Mouse (Mus musculus): ENCODE measurements around the gene Fbln2. TPM values are rescaled to one million over a fixed set of nuclear protein-coding genes. Genes with fewer than 3 reads are reported as not detected.

The Fbln2 gene
- total and polyA plus RNA-seq, 2 experiments from 2014 or later, result 120 to 222 TPM

DNA sequence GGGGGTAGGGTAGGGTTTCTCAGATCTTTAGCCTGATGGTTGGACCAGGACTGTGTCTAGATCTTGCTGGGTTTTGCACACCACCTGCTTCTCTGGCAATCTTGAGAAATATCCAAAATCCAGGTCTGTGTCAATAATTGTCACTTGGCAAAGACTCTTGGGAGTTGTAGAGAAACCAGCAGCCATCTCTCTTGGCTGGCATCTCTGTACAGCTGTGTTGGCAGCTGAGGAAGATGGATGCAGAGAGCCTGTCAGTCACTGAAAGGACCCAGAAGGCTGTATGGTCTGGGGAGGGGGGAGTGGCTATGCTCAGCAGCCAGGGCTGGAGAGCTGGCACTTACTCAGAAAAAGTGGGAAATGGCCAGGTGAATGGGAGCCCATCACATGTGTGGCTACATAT is 7.8 kb downstream of the Fbln2 start:
- TF ChIP-seq CTCF (IDR thresholded peaks at IDR 0.05; ENCODE audit: low read depth) (no peak), EP300 (IDR thresholded peaks at IDR 0.05; ENCODE audit: low read depth) (no peak)
- H3K27ac ChIP-seq (ENCODE audit: low read depth), result no peak overlapping the region
- H3K4me1 ChIP-seq (ENCODE audit: control insufficient read depth, insufficient read depth), result peaks cover 20% of the 10 kb centered on the region
- 0 out of 2 replicates have a peak, but pooled peaks cover 4% of the 10 kb centered on the region for H3K27me3 ChIP-seq (ENCODE audit: control insufficient read depth, insufficient read depth, low read length)
- no peak overlapping the region for H3K4me2 ChIP-seq (ENCODE audit: low read depth, low read length)
- no peak overlapping the region for H3K4me3 ChIP-seq (ENCODE audit: low read depth, low read length)
- ATAC-seq (ENCODE audit: insufficient read depth, low read depth) (no peak), DNase-seq (ENCODE audit: low spot score) (no peak)
- no peaks in the 10 kb centered on the region for H3K9me3 ChIP-seq (replicated peaks; ENCODE audit: control insufficient read depth, low read length)
- H3K36me3 ChIP-seq (replicated peaks; ENCODE audit: control insufficient read depth, insufficient read depth, low read length), result no peaks in the 10 kb centered on the region
- H3K9ac ChIP-seq (replicated peaks; ENCODE audit: low read depth, low read length), result no peak overlapping the region

DNA sequence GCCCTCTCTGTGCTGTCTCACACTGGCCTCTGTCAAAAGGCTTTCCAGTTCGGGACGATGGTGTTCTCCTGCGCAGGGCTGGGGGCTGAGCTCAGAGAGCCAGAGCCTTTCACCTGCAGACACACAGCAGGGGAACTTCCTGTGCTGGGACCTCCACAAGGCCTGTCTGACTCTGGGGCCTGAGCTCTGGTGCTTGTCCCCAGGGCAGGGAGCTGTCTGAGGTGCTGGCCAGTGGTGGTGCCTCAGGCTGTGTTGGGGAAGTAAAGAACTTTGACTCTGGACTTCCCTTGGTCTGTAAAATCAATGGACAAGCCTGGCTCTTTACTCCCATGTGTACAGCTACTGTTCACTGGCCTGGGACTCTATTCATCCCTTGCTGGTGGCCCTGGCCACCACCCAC is 8.8 kb downstream of the Fbln2 start:
- 10% methylated on average over 3 of the region's 3 CpGs for WGBS
- ATAC-seq (ENCODE audit: insufficient read depth, low read depth) (no peak), DNase-seq (ENCODE audit: low spot score) (no peak)
- no peak overlapping the region for H3K4me2 ChIP-seq (ENCODE audit: low read depth, low read length)
- peaks cover 24% of the 10 kb centered on the region for H3K4me1 ChIP-seq (ENCODE audit: control insufficient read depth, insufficient read depth)
- H3K9me3 ChIP-seq (replicated peaks; ENCODE audit: control insufficient read depth, low read length), result no peaks in the 10 kb centered on the region
- H3K36me3 ChIP-seq (replicated peaks; ENCODE audit: control insufficient read depth, insufficient read depth, low read length), result no peaks in the 10 kb centered on the region
- no peak overlapping the region for H3K27ac ChIP-seq (ENCODE audit: low read depth)
- no peak overlapping the region for H3K9ac ChIP-seq (replicated peaks; ENCODE audit: low read depth, low read length)
- no peak overlapping the region for H3K4me3 ChIP-seq (ENCODE audit: low read depth, low read length)
- H3K27me3 ChIP-seq (ENCODE audit: control insufficient read depth, insufficient read depth, low read length), result peaks cover 5% of the 10 kb centered on the region; the same call in 1 of the 2 replicates
- TF ChIP-seq EP300 (IDR thresholded peaks at IDR 0.05; ENCODE audit: low read depth), result no peak

DNA sequence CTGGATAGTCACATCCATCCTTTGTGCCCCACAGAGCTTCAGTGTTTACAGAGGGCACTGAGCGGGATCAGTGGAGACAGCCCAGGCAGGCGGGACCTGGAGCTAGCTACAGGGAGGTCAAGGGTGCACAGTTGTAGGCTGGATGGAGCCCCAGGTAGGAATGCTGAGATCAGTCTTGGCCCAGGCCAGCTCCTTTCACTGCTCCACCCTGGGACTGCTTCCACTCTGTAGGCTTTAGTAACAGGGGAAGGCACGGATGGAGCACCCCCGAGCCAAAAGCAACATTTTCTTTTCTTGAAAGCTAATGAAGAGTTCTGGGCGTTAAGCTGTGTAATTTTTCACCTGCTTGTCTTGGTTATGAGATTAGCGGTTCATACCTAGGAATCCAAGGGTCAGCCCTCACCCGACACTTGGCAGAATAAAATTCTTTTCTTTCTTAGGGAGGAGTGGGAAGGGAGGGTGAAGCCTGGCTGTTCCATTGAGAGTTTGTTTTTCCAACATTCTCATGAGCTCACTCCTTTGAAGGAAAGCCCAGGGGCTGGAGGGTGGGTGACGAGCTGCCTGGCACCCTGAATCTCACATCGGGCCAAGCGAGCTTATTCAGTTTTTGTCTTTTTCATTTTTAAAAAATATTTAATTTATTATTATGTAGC is 10.6 kb downstream of the Fbln2 start:
- Histone ChIP-seq H3K4me1 (ENCODE audit: control insufficient read depth, insufficient read depth) (peaks cover 16% of the 10 kb centered on the region; the same call in 1 of the 2 replicates), H3K27me3 (ENCODE audit: control insufficient read depth, insufficient read depth, low read length) (peaks cover 8% of the 10 kb centered on the region; the same call in 1 of the 2 replicates), H3K4me2 (ENCODE audit: low read depth, low read length) (no peak overlapping the region), H3K9ac (replicated peaks; ENCODE audit: low read depth, low read length) (no peak overlapping the region), H3K27ac (ENCODE audit: low read depth) (no peak overlapping the region), H3K36me3 (replicated peaks; ENCODE audit: control insufficient read depth, insufficient read depth, low read length) (no peaks in the 10 kb centered on the region), H3K9me3 (replicated peaks; ENCODE audit: control insufficient read depth, low read length) (no peaks in the 10 kb centered on the region), H3K4me3 (ENCODE audit: low read depth, low read length) (no peak overlapping the region)
- no peak for DNase-seq (ENCODE audit: low spot score)
- ATAC-seq (ENCODE audit: insufficient read depth, low read depth), result peak; percentile 32; the same call in 1 of the 2 replicates
- WGBS, result 63% methylated on average over 10 of the region's 10 CpGs
- TF ChIP-seq EP300 (IDR thresholded peaks at IDR 0.05; ENCODE audit: low read depth) (no peak), CTCF (IDR thresholded peaks at IDR 0.05; ENCODE audit: low read depth) (no peak)

DNA sequence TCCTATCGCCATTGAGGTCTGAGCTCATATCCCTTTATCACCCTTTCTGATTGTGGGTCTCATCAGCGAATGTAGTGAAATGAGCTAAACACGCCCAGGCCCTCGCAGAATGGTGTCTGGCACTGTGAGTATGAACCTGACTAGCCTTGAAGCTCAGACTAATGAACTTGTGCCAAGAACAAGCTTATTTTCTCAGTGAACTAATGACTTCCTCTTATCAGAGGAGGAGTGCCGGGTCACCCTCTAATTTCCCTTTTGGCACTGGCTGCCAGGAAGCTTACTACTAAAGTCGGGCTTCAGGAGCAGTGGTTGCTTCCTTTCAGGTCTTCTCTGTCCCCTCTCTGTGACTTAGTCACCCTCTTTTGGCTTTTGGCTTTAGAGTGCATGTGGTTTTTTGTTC is 12.7 kb downstream of the Fbln2 start:
- no peak overlapping the region for H3K27ac ChIP-seq (ENCODE audit: low read depth)
- TF ChIP-seq EP300 (IDR thresholded peaks at IDR 0.05; ENCODE audit: low read depth) (0 out of 2 replicates have a peak, but pooled peaks have one; percentile 49), CTCF (IDR thresholded peaks at IDR 0.05; ENCODE audit: low read depth) (no peak)
- no peak overlapping the region for H3K4me3 ChIP-seq (ENCODE audit: low read depth, low read length)
- H3K4me1 ChIP-seq (ENCODE audit: control insufficient read depth, insufficient read depth), result 0 out of 2 replicates have a peak, but pooled peaks cover 8% of the 10 kb centered on the region
- ATAC-seq (ENCODE audit: insufficient read depth, low read depth) (0 out of 2 replicates have a peak, but pooled peaks have one; percentile 25), DNase-seq (ENCODE audit: low spot score) (no peak)
- H3K9me3 ChIP-seq (replicated peaks; ENCODE audit: control insufficient read depth, low read length), result no peaks in the 10 kb centered on the region
- no peaks in the 10 kb centered on the region for H3K36me3 ChIP-seq (replicated peaks; ENCODE audit: control insufficient read depth, insufficient read depth, low read length)
- WGBS, result 41% methylated on average over 6 of the region's 6 CpGs
- no peak overlapping the region for H3K9ac ChIP-seq (replicated peaks; ENCODE audit: low read depth, low read length)
- H3K4me2 ChIP-seq (ENCODE audit: low read depth, low read length), result no peak overlapping the region
- peaks cover 16% of the 10 kb centered on the region for H3K27me3 ChIP-seq (ENCODE audit: control insufficient read depth, insufficient read depth, low read length)

DNA sequence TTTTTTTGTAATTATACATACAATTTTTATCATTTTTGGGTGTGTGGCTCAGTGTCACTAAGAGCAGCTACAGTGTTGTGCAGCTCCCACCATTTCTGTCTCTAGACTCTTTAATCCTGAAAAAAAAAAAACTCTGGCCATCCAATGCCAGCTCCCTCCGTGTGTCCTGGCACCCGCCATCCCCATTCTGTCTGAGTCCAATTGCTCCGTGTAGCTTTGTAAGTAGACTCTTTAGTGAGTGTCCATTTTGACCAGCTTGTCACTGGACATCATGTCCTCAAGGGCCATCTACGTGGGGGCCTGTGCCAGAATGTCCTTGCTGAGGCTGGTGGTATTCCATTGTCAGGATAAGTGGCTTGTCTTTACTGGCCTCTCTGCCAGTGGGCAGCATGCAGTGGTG is 13.1 kb downstream of the Fbln2 start:
- DNase-seq (ENCODE audit: low spot score), result no peak
- 57% methylated on average over 4 of the region's 4 CpGs for WGBS
- Histone ChIP-seq H3K36me3 (replicated peaks; ENCODE audit: control insufficient read depth, insufficient read depth, low read length) (no peaks in the 10 kb centered on the region), H3K9me3 (replicated peaks; ENCODE audit: control insufficient read depth, low read length) (no peaks in the 10 kb centered on the region), H3K4me3 (ENCODE audit: low read depth, low read length) (no peak overlapping the region), H3K27me3 (ENCODE audit: control insufficient read depth, insufficient read depth, low read length) (peaks cover 16% of the 10 kb centered on the region), H3K9ac (replicated peaks; ENCODE audit: low read depth, low read length) (no peak overlapping the region), H3K4me2 (ENCODE audit: low read depth, low read length) (no peak overlapping the region), H3K4me1 (ENCODE audit: control insufficient read depth, insufficient read depth) (0 out of 2 replicates have a peak, but pooled peaks cover 8% of the 10 kb centered on the region), H3K27ac (ENCODE audit: low read depth) (no peak overlapping the region)
- ATAC-seq (ENCODE audit: insufficient read depth, low read depth), result no peak
- no peak for TF ChIP-seq CTCF (IDR thresholded peaks at IDR 0.05; ENCODE audit: low read depth)
- TF ChIP-seq EP300 (IDR thresholded peaks at IDR 0.05; ENCODE audit: low read depth), result no peak

DNA sequence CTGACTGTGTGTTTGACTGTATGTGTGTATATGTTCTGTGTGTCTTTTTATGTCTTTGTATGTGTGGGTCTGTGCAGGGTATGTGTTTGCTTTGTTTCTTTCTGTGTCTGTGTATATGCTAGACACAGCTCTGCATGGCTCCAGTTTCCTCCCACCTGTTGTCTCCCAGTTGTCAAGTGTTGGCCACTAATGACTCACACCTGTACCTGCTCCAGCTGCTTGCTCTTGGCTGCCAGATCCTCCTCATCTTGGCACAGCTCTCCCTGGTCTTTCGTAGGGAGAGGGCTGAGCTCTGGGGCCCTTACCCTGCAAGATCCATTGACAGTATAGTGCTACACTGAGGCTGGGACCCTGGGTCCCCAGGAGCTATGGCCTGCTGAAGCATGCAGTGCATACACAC is 13.8 kb downstream of the Fbln2 start:
- WGBS, result 74% methylated on average over 1 of the region's 1 CpGs
- H3K27ac ChIP-seq (ENCODE audit: low read depth), result no peak overlapping the region
- H3K4me2 ChIP-seq (ENCODE audit: low read depth, low read length), result no peak overlapping the region
- H3K4me1 ChIP-seq (ENCODE audit: control insufficient read depth, insufficient read depth), result 0 out of 2 replicates have a peak, but pooled peaks cover 8% of the 10 kb centered on the region
- no peaks in the 10 kb centered on the region for H3K36me3 ChIP-seq (replicated peaks; ENCODE audit: control insufficient read depth, insufficient read depth, low read length)
- no peak overlapping the region for H3K4me3 ChIP-seq (ENCODE audit: low read depth, low read length)
- H3K9me3 ChIP-seq (replicated peaks; ENCODE audit: control insufficient read depth, low read length), result no peaks in the 10 kb centered on the region
- DNase-seq (ENCODE audit: low spot score) (no peak), ATAC-seq (ENCODE audit: insufficient read depth, low read depth) (no peak)
- TF ChIP-seq CTCF (IDR thresholded peaks at IDR 0.05; ENCODE audit: low read depth) (no peak), EP300 (IDR thresholded peaks at IDR 0.05; ENCODE audit: low read depth) (no peak)
- H3K27me3 ChIP-seq (ENCODE audit: control insufficient read depth, insufficient read depth, low read length), result peaks cover 16% of the 10 kb centered on the region
- no peak overlapping the region for H3K9ac ChIP-seq (replicated peaks; ENCODE audit: low read depth, low read length)

Measured in heart, postnatal 0 days (tissue).